Mouse (Mus musculus): Measurements from ENCODE around the gene Clcn6.

Gene Clcn6

GRCm38 (mm10) chr4:148038600-148039253, at the start of gene Clcn6, which contains the start of gene Mthfr:
Gene Clcn6 (minus strand): TSS chr4:148038821.
Gene Mthfr (plus strand): TSS chr4:148039077.
- DNase-seq: peak; percentile 100

DNA sequence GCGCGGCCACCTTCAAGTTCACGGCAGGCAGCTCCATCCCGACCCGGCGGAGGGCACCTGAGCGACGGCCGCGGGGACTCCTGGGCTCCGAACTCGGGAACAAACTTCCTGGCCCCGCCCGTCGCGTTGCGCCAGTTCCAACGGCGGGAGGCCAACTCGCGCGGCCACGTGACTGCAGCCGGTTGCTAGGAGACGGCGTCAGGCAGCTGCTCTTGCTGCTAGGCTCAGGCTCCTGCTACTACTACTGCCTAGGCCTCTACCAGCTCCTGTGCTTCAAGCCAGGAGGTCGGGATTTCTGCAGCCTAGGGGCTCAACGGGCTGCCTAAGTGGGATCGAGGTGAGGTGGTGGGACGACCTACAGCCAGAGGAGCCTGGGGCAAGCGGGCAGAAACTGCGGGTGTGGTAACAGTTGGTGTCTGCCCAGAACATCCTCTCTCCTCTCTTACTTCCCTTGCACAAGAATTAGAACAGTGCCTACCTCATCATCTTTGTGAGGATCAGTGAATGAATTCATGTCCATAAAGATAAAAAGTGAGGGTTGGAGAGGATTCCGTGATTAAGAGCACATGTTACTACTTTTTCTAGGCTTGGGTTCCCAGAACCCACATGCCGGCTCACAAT, 49.4 kb upstream of the Clcn6 start, which contains the start of gene Agtrap:
Gene Agtrap (minus strand): TSS at position 125 of the 621 bp plus-strand sequence.
- DNase-seq: peak; percentile 98

GRCm38 (mm10) chr4:148087091-148087906, 48.7 kb upstream of the Clcn6 start:
- peak; percentile 70 for DNase-seq

GRCm38 (mm10) chr4:148085907-148086305, 47.3 kb upstream of the Clcn6 start:
- no peak for DNase-seq

GRCm38 (mm10) chr4:148085131-148085906, 46.7 kb upstream of the Clcn6 start:
- DNase-seq: peak; percentile 34

- DNase-seq: peak; percentile 78
Measured at GRCm38 (mm10) chr4:148084261-148084714, 45.7 kb upstream of the Clcn6 start.

GRCm38 (mm10) chr4:148083176-148083899, 44.7 kb upstream of the Clcn6 start:
- DNase-seq: peak; percentile 79

- peak; percentile 79 for DNase-seq
Measured at GRCm38 (mm10) chr4:148082257-148083044, 43.8 kb upstream of the Clcn6 start.

DNA sequence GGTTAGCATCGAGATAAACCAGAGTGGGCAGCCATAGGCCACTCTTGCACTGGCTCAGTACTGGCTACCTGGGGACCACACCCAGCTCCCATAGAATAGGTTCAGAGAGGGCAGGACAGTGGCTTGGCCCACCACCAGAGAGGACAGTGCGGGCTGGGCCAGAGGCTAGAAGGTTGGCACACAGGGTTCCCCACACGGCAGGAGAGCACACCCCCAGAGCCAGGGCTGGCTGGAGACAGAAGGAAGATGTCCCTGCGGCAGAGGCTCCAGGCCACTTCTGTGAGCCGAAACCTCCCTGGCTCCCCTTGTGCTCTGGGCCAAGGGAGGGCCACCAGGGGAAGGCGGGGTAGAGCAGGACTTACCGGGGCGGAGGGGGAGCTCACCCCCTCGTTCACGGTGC, 42.6 kb upstream of the Clcn6 start:
- DNase-seq: no peak

DNA sequence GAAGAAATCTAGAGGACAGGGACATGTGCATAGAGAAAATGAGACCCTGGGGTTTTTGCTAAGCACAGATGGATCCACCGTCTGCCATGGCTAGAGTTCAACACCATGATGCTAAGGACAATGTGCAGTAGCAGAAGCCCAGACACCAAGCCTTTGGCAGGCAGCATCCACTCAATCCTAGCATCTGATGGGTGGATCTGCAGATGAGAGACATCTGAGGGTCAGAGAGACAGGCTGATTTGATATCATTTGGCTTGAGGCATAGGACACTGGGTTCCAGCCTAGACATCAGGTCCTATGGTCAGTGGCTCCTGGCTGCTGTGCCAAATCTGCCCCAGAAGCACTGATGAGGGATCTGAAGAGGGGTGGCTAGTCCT, 42.0 kb upstream of the Clcn6 start:
- no peak for DNase-seq

GRCm38 (mm10) chr4:148079944-148080596, 41.4 kb upstream of the Clcn6 start:
- peak; percentile 50 for DNase-seq

DNA sequence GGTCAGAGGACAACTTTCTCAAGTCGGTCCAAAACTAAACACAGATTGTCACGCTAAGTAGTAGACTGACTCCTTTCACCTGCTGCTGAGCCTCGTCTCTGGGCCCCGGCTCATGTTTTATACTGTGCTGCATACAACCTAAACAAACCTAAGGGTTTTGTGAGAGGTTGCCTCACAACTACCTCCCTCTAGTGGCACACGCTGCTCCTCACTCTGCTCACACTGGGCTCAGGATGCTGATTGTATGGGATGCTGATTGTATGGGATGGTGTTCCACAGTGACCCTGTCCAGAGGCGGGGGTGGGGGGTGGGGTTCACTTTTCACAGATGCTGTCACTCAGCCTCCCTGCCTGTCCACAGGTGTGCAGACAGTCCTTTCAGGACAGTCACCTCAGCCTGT, 40.6 kb upstream of the Clcn6 start:
- DNase-seq: no peak

GRCm38 (mm10) chr4:148075881-148076280, 37.3 kb upstream of the Clcn6 start:
- no peak for DNase-seq

GRCm38 (mm10) chr4:148075259-148075658, 36.6 kb upstream of the Clcn6 start:
- DNase-seq: peak; percentile 83

DNA sequence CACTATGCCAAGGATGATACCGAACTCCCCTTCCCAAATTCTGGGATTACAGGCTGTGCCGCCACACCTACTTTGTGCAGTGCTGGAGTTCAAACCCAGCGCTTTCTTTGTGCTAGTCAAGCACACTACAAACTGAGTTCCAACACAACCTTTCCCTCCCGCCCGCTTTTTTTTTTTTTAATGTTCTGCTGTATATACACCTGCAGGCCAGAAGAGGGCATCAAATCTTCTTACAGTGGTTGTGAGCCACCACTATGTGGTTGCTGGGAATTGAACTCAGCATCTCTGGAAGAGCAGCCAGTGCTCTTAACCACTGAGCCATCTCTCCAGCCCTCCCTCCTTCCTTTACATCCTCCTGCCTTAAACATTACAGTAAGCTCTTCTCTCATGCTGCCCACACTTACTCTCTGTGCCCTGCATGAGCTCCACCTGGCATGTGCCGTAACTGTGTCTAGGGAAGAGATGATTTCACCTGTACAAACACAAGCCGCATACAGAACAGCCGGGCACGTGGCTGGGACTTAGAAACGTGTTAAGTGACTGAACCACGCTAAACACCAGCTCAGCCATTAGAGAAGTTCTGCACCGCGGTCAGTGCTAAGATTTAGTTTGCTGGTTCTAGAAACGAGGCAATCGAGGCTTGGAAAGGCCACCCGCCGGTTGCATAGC, 36.0 kb upstream of the Clcn6 start:
- DNase-seq: no peak

DNA sequence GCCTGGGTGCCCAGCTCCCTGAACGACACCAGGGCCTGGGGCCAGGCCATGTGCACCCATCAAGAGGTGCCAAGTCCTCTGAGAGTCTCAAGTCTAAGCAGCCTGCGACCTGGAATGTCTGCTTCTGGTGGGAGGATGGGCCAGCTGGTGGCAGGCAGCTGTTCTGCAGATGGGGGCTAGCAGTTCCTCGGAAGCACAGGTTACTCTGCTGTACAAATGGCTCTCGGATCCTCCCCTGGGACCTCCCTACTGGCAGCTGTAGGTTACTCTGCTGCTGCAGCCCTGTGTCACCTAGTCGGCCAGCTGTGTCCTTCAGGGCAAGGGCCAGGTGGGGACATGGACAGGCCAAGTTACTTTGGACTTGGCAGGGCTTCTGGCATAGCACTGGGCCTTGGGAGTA, 32.9 kb upstream of the Clcn6 start:
- no peak for DNase-seq

DNA sequence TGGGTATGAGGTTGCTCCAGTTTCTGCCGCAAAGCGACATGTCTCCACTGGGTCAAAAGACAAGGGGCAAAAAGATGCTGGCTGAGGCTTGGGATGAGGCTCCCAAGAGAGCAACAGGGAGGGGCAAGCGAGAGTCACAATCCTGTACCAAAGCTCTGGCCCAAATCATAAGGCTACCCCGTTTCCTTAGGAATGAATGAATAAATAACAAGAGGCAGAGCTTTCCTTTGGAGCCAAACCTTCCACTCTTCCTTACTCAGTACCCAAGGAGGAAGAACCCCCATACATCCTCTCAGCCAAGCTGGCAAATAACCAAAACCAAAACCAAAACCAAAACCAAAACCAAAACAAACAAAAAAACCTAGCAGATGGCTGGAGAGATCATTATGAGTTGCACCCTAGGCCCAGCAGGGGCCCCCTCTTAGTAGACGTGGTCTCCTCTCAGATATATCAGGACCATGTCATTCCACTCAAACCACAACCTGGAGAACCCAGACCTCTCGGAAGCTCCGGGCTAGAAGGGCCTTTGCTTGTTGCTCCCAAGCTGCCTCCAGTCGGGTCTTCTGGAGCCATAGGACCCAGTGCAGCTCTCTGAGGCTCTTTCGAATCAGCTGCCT, 31.1 kb upstream of the Clcn6 start:
- DNase-seq: no peak

- DNase-seq: no peak
Measured at GRCm38 (mm10) chr4:148067346-148067745, 28.7 kb upstream of the Clcn6 start.

DNA sequence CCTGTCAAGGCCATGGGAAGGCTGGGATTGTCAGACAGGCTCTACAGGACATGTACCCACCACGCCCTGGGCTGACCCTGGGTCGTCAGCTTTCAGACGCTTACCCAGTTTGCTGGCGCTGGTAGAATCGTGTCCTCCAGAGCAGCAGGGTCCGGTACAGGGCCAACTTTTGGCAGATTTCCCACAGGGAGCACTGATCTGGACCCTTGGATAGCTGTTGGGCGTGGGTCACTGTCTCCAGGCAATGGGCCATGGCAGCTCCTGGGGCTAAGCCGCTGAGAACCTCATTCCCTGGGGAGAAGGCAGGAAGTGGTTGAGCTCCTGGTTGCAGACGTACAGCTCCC, 27.8 kb upstream of the Clcn6 start:
- peak; percentile 78 for DNase-seq
